Comparison of ENCODE assay signal across 8 mouse cellular contexts in the genomic region with DNA sequence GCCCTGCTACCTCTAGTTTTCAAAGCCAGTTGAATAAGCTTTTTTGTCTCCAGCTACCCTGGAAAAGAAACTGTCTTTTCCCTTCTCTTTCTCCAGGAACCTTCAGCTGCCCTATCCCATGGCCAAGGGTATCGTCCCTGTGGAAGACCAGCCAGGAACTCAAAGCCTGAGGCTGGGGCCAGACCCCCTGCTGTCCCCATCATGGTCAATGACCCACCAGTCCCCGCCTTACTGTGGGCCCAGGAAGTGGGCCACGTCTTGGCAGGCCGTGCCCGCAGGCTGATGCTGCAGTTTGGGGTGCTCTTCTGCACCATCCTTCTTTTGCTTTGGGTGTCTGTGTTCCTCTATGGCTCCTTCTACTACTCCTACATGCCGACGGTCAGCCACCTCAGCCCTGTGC. TPM values are rescaled to one million over a fixed set of nuclear protein-coding genes. Genes with fewer than 3 reads are reported as not detected.
DNase-seq lines count a peak whose midpoint lies in the region; ATAC-seq lines count a peak whose summit lies in the region.

No protein-coding gene starts in this region.

- peaks cover 15% of the 10 kb centered on the region; the same call in 1 of the 2 replicates for H3K36me3 ChIP-seq in kidney, embryonic 16.5 days (ENCODE audit: insufficient read depth, low read length)
- no peaks in the 10 kb centered on the region for H3K36me3 ChIP-seq in embryonic facial prominence, embryonic 11.5 days (replicated peaks; ENCODE audit: control insufficient read depth, insufficient read depth, low read depth, low read length)
- H3K36me3 ChIP-seq in hindbrain, embryonic 14.5 days (replicated peaks; ENCODE audit: control insufficient read depth, insufficient read depth), result peaks cover 36% of the 10 kb centered on the region
- peaks cover 5% of the 10 kb centered on the region for H3K36me3 ChIP-seq in midbrain, embryonic 15.5 days (replicated peaks)

- peaks cover 32% of the 10 kb centered on the region for H3K4me1 ChIP-seq in kidney, embryonic 16.5 days (ENCODE audit: insufficient read depth, low read length)
- H3K4me1 ChIP-seq in embryonic facial prominence, embryonic 11.5 days (ENCODE audit: control insufficient read depth, insufficient read depth, low read length), result peaks cover 2% of the 10 kb centered on the region; the same call in 1 of the 2 replicates
- peaks cover 13% of the 10 kb centered on the region for H3K4me1 ChIP-seq in hindbrain, embryonic 14.5 days (replicated peaks; ENCODE audit: control insufficient read depth, insufficient read depth, low read length)
- peaks cover 27% of the 10 kb centered on the region for H3K4me1 ChIP-seq in midbrain, embryonic 15.5 days

- DNase-seq in kidney, adult 8-10 months, result no peak
- DNase-seq in embryonic facial prominence, embryonic 11.5 days (ENCODE audit: low spot score), result no peak
- DNase-seq in hindbrain, embryonic 14.5 days (ENCODE audit: low spot score), result no peak
- DNase-seq in thymus, postnatal 36 days, result no peak
- DNase-seq in spleen, postnatal 4 days (ENCODE audit: low spot score in 2 of 2), result no peak
- no peak for DNase-seq in MN1 (ENCODE audit: low spot score)

- no peak for ATAC-seq in kidney, embryonic 16.5 days (ENCODE audit: low FRiP score, low TSS enrichment)
- no peak for ATAC-seq in embryonic facial prominence, embryonic 11.5 days (replicated peaks; ENCODE audit: insufficient number of reproducible peaks, low FRiP score, low TSS enrichment, low read depth)
- ATAC-seq in hindbrain, embryonic 14.5 days (ENCODE audit: low FRiP score), result no peak
- no peak for ATAC-seq in midbrain, embryonic 15.5 days (replicated peaks)

- WGBS in kidney, embryonic 16.5 days, result 92% methylated on average over 7 of the region's 7 CpGs
- WGBS in embryonic facial prominence, embryonic 11.5 days, result 90% methylated on average over 7 of the region's 7 CpGs
- 82% methylated on average over 7 of the region's 7 CpGs for WGBS in hindbrain, embryonic 14.5 days
- WGBS in midbrain, embryonic 15.5 days, result 90% methylated on average over 7 of the region's 7 CpGs

- no peaks in the 10 kb centered on the region for H3K27me3 ChIP-seq in kidney, embryonic 16.5 days (ENCODE audit: insufficient read depth, low read length)
- H3K27me3 ChIP-seq in embryonic facial prominence, embryonic 11.5 days (ENCODE audit: control insufficient read depth, insufficient read depth, low read length), result no peaks in the 10 kb centered on the region
- no peaks in the 10 kb centered on the region for H3K27me3 ChIP-seq in hindbrain, embryonic 14.5 days (ENCODE audit: control insufficient read depth, insufficient read depth, low read length)
- H3K27me3 ChIP-seq in midbrain, embryonic 15.5 days (replicated peaks), result no peaks in the 10 kb centered on the region

- peak overlapping the region; percentile 68 for H3K9ac ChIP-seq in kidney, embryonic 16.5 days (replicated peaks; ENCODE audit: low read length)
- H3K9ac ChIP-seq in embryonic facial prominence, embryonic 11.5 days (replicated peaks; ENCODE audit: low read length), result no peak overlapping the region
- peak overlapping the region; percentile 94 for H3K9ac ChIP-seq in hindbrain, embryonic 14.5 days
- peak overlapping the region; percentile 89 for H3K9ac ChIP-seq in midbrain, embryonic 15.5 days

- H3K9me3 ChIP-seq in kidney, embryonic 16.5 days (ENCODE audit: low read length), result no peaks in the 10 kb centered on the region
- H3K9me3 ChIP-seq in embryonic facial prominence, embryonic 11.5 days (replicated peaks; ENCODE audit: control insufficient read depth, low read length), result no peaks in the 10 kb centered on the region
- no peaks in the 10 kb centered on the region for H3K9me3 ChIP-seq in hindbrain, embryonic 14.5 days (ENCODE audit: control insufficient read depth, low read length)
- no peaks in the 10 kb centered on the region for H3K9me3 ChIP-seq in midbrain, embryonic 15.5 days

- peak overlapping the region; percentile 17; the same call in 1 of the 2 replicates for H3K27ac ChIP-seq in kidney, embryonic 16.5 days (ENCODE audit: low read length)
- no peak overlapping the region for H3K27ac ChIP-seq in embryonic facial prominence, embryonic 11.5 days (replicated peaks; ENCODE audit: low read depth, low read length)
- H3K27ac ChIP-seq in hindbrain, embryonic 14.5 days, result peak overlapping the region; percentile 96; the same call in 1 of the 2 replicates
- peak overlapping the region; percentile 98; the same call in 1 of the 2 replicates for H3K27ac ChIP-seq in midbrain, embryonic 15.5 days

- H3K4me2 ChIP-seq in kidney, embryonic 16.5 days (replicated peaks; ENCODE audit: low read depth, low read length), result peak overlapping the region; percentile 76
- peak overlapping the region; percentile 62 for H3K4me2 ChIP-seq in embryonic facial prominence, embryonic 11.5 days (ENCODE audit: low read depth, low read length)
- H3K4me2 ChIP-seq in hindbrain, embryonic 14.5 days (replicated peaks), result peak overlapping the region; percentile 66
- peak overlapping the region; percentile 60 for H3K4me2 ChIP-seq in midbrain, embryonic 15.5 days

- peak overlapping the region; percentile 59 for H3K4me3 ChIP-seq in kidney, embryonic 16.5 days (ENCODE audit: low read length)
- H3K4me3 ChIP-seq in embryonic facial prominence, embryonic 11.5 days (ENCODE audit: low read depth, low read length), result no peak overlapping the region
- H3K4me3 ChIP-seq in hindbrain, embryonic 14.5 days (replicated peaks; ENCODE audit: low read length), result peak overlapping the region; percentile 77
- peak overlapping the region; percentile 66 for H3K4me3 ChIP-seq in midbrain, embryonic 15.5 days

RNA-seq across cellular contexts. Expression of a gene that starts 2.0 kb away (rescaled TPM):
- 3.2 and 5.4 TPM in 2 replicates for polyA plus RNA-seq in kidney, embryonic 16.5 days (2015; fragmentation: Nextera tagmentation; extraction: Ambion mirVana)
- polyA plus RNA-seq in embryonic facial prominence, embryonic 11.5 days (2014; fragmentation: Nextera tagmentation; extraction: Ambion mirVana), result 39.8 and 44.8 TPM in 2 replicates
- polyA plus RNA-seq in hindbrain, embryonic 14.5 days (2014; fragmentation: Nextera tagmentation; extraction: Ambion mirVana), result 508 and 520 TPM in 2 replicates
- polyA plus RNA-seq in midbrain, embryonic 15.5 days (2015; fragmentation: Nextera tagmentation; extraction: Ambion mirVana), result 479 and 483 TPM in 2 replicates

RNA-seq across cellular contexts. Expression of a gene that starts 3.7 kb away (rescaled TPM):
- polyA plus RNA-seq in kidney, embryonic 16.5 days (2015; fragmentation: Nextera tagmentation; extraction: Ambion mirVana), result 56.7 and 62.4 TPM in 2 replicates
- polyA plus RNA-seq in embryonic facial prominence, embryonic 11.5 days (2014; fragmentation: Nextera tagmentation; extraction: Ambion mirVana), result 29.9 and 39.1 TPM in 2 replicates
- polyA plus RNA-seq in hindbrain, embryonic 14.5 days (2014; fragmentation: Nextera tagmentation; extraction: Ambion mirVana), result 79.9 and 89.2 TPM in 2 replicates
- polyA plus RNA-seq in midbrain, embryonic 15.5 days (2015; fragmentation: Nextera tagmentation; extraction: Ambion mirVana), result 100 and 105 TPM in 2 replicates

RNA-seq across cellular contexts. Expression of a gene that starts 9.6 kb away (rescaled TPM):
- polyA plus RNA-seq in kidney, embryonic 16.5 days (2015; fragmentation: Nextera tagmentation; extraction: Ambion mirVana), result 0.75 and 1.0 TPM in 2 replicates
- polyA plus RNA-seq in embryonic facial prominence, embryonic 11.5 days (2014; fragmentation: Nextera tagmentation; extraction: Ambion mirVana), result 0.10 and 0.49 TPM in 2 replicates
- 0.82 and 1.1 TPM in 2 replicates for polyA plus RNA-seq in hindbrain, embryonic 14.5 days (2014; fragmentation: Nextera tagmentation; extraction: Ambion mirVana)
- polyA plus RNA-seq in midbrain, embryonic 15.5 days (2015; fragmentation: Nextera tagmentation; extraction: Ambion mirVana), result 1.1 and 1.4 TPM in 2 replicates

RNA-seq across cellular contexts. Expression of a gene that starts 11.4 kb away (rescaled TPM):
- polyA plus RNA-seq in kidney, embryonic 16.5 days (2015; fragmentation: Nextera tagmentation; extraction: Ambion mirVana), result not detected in 2 replicates
- not detected in 2 replicates for polyA plus RNA-seq in embryonic facial prominence, embryonic 11.5 days (2014; fragmentation: Nextera tagmentation; extraction: Ambion mirVana)
- polyA plus RNA-seq in hindbrain, embryonic 14.5 days (2014; fragmentation: Nextera tagmentation; extraction: Ambion mirVana), result not detected in 2 replicates
- polyA plus RNA-seq in midbrain, embryonic 15.5 days (2015; fragmentation: Nextera tagmentation; extraction: Ambion mirVana), result not detected in 2 replicates

RNA-seq across cellular contexts. Expression of a gene that starts 21.2 kb away (rescaled TPM):
- polyA plus RNA-seq in kidney, embryonic 16.5 days (2015; fragmentation: Nextera tagmentation; extraction: Ambion mirVana), result 5.4 and 5.9 TPM in 2 replicates
- polyA plus RNA-seq in embryonic facial prominence, embryonic 11.5 days (2014; fragmentation: Nextera tagmentation; extraction: Ambion mirVana), result 6.7 and 6.8 TPM in 2 replicates
- polyA plus RNA-seq in hindbrain, embryonic 14.5 days (2014; fragmentation: Nextera tagmentation; extraction: Ambion mirVana), result 8.0 and 8.4 TPM in 2 replicates
- polyA plus RNA-seq in midbrain, embryonic 15.5 days (2015; fragmentation: Nextera tagmentation; extraction: Ambion mirVana), result 6.6 and 6.7 TPM in 2 replicates

Comparison
In these comparisons a context has a peak if more than half of its experiments do, and no peak if none do; other contexts are left out.
1. RNA of a gene that starts 2.0 kb away (polyA plus RNA-seq): 508 to 520 TPM in hindbrain, embryonic 14.5 days and 479 to 483 TPM in midbrain, embryonic 15.5 days; 39.8 to 44.8 TPM in embryonic facial prominence, embryonic 11.5 days and 3.2 to 5.4 TPM in kidney, embryonic 16.5 days; every median in the first group is over 10 times any median in the second.
2. Peak in every context shown above with its lines, with median percentiles within 50 percentile points of each other: H3K4me2 ChIP-seq.